Mouse (Mus musculus) c-Kit-positive CD71-positive TER-119-positive erythroid progenitor cells, embryonic 14.5 days (primary cell): Measurements from ENCODE around the gene Sdhc.

Source experiments
- DNase-seq: peaks from one replicate; pipeline ENCODE4 v3.0.0-alpha.2; 2013; ENCODE audit warnings: low spot score

The Sdhc gene

DNA sequence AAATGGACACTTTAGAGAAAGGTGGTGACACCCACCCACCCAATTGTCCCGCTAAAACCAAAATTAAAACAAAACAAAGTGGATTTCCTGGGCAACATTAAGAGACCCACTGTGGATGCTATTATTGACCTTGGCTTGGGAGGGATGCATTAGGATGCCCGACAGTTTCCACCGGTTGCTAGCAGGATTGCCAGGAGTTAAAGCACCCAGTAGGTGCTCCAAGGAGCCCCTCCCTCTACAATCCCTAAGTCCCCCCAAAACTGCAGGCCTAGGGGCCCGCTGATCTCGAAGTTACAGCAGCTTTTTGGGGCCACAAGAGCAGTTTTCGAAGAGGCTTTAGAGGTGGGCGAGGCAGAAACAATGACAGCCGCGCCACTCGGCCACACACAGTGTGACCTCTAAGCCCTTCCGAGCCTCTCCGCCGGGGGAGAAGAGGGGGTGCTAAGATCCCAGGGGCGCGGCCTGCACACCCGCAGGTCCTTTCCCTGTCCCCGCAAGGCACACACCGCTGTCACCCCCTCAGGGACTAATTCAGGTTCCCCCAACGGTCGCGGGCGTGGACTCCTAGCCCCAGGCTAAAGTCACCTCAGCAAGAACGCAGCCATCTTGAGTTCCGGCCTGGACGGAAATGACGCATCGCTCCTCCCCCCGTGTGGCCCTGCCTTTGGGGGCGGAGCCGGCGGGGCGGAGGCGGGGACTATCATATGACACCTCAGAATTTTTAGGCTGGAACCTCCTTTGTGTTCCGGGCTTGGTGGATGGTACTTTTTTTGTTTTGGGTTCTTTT, at the start of gene Sdhc, which contains the start of gene Mpz:
Gene Sdhc (minus strand): TSS at position 630 of the 787 bp plus-strand sequence.
Gene Mpz (plus strand): TSS at position 738 of the 787 bp plus-strand sequence.
- peak; percentile 96 for DNase-seq

DNA sequence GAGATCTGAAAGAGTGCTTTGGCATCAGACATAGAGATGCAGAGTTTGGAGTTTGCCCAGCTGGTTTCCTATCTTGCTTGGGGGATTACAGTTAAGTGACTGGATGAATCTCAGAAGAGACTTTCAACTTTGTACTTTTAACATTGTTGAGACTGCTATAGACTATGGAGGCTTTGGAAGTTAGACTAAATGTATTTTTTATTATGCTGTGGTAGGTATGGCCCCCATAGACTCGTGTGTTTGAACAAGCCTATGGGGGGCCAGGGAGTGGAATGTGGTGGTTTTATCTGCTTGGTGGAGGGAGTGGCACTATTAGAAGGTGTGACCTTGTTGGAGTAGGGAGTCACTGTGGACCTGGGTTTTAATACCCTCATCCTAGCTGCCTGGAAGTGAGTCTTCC, 49.1 kb upstream of the Sdhc start:
- DNase-seq, result no peak

DNA sequence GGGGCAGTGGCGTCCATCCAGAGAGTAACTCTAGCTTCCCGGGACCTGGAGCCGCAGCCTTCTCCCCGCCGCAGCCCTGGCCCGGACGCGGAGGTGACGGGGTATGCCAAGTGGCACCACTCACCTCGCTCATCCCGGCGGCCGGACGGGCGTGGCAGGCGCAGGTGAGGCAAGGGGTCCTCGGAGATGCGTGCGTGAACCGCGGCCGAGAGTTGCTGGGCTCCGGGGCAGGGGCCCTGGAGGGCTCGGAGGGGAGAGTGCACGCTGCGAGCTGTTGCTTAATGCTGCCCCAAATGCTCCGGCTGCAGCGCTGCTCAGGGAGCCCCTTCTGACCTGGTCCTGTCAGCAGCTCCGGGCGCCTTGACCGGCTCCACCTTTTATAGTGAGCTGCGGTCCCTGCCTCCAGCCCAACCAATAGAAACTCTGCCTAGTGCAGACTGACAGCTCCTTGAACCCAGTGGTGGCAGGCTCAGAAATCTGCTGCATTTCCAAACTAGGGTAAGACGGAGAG, 45.5 kb upstream of the Sdhc start, which contains the start of gene Pcp4l1:
Gene Pcp4l1 (minus strand): TSS at position 382 of the 511 bp plus-strand sequence.
- DNase-seq, result no peak

DNA sequence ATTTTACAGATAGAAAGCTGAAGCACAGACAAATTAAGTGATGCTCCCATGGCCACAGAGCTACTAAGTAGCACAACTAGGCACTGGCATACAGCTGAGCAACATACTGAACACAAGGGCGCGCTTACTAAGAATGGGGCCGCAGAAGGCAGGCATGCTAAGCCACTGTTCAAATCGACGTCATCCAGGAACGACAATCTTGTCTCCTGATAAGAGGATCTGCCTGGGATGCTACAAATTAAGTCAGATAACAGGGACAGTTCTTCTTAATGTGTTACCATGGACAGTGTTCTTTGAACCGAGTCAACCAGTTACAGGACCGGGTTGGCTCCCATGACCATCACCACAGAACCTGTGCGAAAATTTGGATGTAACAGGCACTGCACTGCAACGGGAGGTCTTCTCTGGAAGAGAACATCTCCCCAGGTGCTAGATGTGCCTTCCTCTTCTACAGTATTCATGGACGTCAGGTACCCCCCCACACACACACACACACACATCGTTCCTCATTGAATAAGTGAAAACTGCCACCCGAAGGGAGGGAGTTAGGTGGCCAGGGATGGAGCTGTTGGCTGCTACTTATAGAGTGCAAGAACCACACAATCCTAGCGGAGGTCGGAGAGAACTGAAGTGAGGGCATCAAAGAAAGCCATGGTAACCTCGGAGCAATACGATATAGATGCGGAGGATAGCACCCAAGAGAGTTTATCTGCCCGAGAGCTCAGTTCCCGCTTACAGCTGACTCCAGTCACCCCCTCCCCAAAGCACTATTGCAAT, 44.8 kb upstream of the Sdhc start:
- no peak for DNase-seq

DNA sequence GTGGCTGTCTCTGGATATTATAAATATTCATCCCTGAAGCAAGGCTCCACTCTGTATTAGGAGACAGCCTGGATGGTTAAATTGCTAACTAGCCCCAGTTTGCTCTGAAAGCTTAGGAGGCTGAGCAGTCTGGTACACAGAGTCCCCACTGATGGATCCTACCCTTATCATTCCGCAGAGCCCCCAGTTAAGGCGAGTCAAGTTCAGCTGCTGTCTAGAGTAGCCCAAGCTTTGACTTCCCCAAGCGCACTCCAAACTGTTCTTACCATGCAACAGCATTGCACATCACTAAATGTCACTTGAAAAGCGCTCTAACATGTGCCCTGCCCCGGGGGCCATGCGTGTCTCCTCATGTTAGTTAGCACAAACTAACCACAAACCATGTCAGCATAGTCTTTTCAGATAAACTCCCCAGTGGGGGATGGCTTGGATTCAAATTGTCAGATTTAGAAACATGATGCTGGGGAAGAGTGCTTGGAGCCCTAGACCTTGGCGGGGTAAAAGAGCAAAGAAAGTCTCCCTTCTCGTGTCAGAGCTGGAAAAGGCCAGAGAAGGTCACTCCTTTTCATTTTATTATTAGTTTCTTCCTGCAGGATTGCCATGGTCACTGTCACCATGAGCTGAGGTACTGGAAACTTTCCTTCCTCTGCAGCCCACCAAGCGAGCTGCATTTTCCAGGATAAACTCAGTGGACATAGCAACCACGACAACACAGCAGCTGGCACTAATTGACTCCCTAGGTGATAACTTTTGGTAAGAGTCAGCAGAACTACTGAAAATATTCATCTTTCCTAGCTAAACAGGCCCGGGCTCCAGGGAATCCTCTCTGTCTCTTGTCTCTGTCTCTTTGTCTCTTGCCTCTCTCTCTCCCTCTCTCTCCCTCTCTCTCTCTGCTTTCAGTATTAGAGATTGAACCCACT, 43.8 kb upstream of the Sdhc start:
- DNase-seq, result no peak

DNA sequence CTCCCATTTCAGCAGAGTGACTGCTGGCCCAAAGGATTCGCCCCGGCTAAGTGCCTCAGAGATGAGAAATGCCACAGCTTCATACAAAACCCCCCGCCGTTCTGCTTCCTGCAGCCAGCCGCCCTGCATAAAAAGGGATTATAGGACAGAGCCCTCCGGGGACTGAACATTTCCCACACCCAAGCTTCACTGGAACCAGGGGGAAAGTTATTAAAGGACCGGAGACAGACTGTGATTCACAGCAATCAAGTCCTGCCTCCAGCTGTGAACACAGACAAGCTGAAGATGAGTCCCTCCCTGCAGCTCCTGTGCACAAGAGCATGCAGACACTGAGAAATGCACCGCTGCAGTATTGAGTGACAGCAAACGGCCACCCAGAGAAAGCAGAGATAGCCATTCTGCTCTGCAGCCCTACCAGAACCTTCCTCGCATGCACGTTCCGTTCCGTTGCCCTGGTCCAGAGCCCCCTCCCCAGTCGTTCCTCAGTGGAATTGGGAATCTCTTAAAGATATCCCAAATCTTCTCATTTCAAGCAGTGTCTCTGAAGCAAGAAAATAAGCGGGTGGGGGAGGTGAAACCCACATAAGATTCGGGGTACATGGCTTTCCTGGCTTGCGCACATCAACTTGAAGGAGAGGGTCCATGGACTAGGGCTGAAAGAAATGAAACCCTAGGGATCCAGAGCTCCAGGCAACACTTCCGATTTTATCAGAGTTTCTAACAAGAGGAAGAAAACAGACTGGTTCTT, 42.9 kb upstream of the Sdhc start:
- no peak for DNase-seq

DNA sequence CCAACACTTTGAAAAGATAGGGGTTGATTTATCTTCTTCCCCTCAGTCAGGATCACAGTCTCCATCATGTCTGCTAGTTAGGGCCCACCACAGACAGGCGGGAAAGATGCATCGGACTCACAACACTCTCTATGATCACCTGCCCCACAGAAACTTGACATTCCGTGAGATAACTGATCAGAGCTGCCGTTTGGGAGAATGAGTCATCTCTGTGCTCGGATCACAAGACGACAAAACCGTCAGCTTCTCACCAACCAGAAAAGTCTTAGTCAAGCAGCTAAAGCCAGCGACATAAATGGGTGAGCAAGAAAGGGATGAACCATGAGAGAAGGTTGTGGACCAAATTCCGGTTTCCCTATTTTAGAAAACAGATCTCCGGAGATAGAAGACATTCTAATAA, 41.9 kb upstream of the Sdhc start:
- no peak for DNase-seq

DNA sequence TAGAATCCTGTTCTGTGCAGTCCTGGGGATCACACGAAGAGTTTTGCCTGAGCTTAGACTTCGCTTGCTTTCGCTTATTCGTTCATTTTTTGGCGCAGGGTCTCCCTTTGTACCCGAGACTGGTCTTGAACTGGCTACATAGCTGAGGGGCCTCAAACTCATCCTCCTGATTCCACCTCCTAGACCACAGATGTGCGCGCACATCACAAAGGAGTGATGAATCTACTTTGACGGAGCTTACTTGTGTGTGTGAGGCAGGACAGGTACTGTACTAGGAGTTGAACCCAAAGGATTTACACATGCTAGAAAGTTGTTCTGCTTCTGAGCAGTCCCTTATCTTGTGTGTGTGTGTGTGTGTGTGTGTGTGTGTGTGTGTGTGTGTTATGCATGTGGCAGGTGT, 40.4 kb upstream of the Sdhc start:
- no peak for DNase-seq

DNA sequence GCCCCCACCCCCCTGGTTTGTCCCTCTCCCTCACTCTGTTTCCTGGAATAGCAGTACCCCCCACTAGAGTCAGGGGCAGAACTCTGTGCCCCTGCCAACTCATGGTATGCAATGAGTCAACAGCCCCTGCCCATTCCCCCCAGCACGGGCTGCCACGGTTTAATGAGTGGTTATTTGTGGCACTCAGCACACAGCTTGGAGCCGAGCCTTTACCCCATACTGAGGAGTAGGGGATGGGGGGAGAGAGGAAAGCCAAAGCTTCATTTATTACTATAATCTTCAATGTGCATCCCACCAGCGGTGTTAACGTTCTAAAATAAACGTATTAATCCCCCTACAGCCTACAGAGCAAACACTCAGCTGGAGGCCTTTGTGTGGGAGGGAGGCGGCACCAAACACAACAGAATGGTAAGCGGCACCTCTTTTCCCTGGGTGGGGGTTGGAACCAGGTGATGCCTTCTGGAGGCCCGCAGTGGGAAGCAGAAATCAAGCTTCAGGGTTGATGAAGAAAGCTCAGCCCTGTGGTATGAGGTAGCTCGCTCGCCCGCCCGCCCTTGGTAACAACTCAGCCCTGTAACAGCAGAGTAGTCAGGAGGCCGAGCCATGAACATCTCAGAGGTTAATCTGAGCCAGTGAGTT, 39.2 kb upstream of the Sdhc start:
- DNase-seq, result no peak

DNA sequence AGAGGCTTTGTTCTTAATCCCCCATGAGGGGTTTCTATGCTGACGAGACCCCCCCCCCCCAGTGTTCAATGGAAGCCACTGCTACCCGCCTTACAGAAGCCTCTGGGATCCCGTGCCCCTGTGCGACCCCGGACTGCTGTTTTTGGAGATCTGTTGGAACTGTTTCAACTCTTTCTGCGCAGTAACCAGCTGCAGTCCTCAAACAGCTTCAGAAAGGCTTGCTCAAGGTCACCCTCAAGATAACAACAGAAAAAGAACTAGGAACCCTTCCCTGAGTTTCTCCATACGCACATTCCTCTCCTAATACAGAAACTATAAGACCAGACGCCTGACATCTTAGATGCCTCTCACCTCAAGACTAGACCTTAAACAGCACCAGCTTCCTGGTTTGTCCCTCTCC, 38.6 kb upstream of the Sdhc start:
- DNase-seq, result no peak

DNA sequence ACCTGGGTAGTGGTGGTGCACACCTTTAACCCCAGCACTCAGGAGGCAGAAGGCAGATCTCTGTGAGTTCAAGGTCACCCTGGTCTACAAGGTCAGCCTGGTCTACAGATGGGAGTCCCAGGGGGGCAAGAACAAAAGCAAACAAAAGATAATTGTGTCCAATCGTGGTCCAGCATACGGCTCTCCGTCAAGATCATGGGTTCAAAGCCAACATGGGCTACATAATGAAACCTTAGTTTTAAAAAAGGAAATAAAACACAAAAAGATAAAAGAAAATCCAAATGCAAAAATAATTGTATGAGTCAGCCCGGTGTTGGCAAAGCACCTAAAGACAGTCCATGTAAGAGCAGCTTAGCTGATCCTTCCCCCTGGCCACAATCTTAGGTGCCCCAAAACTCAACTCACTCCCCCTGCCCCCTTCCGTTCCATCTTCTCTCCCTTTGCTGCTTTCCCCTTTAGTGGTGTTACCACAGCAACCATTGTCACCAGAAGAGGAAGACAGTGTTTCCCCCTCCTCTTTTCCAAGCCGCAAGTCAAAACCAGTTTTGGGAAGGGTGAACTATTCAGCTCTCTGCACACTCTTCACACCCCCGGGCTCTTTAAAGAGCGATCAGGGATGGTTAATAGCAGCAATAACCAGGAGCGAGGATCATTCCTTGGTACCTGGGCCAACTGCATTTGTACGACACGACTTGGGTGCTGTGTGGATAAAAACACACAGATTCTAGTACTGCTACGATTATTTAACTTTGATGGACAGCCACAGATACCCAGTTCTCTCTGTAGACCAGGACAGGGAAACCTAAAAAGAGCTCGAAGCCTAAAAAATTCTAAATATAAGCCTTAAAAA, 37.7 kb upstream of the Sdhc start:
- no peak for DNase-seq

DNA sequence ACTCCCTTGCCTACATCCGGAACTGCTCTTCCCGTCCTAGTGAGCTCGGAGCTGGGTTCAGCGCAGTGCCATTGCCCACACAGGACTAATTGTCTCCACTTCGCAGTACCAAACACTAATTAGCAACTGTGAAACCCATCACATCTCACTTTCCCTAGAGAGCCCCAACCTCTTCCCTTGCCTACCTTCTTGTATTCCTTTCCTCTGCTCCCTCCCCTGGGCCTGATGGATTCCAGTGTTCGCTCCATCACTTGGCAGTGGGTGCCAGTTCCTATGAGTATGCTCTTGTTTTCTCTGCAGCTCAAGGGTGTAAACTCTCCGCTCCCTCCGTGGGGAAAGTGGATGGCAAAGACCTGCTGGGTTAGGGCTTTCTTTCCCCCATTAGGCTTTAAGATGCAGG, 35.3 kb upstream of the Sdhc start:
- no peak for DNase-seq

DNA sequence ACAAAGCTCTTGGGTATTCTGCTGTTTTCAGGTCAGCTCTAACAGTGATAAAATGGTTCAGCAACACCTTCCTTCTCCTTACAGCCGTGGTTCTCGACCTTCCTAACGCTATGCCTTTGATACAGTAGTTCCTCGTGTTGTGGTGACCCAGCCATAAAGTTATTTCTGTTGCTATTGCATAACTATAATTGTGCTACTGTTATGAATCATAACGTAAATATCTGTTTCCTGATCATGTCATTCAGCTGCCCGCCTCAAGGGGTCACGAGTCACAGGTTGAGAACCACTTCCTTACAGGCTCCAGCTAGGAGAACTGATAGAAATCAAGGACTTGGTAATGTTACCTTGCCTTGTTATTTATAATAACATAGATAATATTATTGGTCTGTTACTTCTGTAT, 33.9 kb upstream of the Sdhc start:
- no peak for DNase-seq

DNA sequence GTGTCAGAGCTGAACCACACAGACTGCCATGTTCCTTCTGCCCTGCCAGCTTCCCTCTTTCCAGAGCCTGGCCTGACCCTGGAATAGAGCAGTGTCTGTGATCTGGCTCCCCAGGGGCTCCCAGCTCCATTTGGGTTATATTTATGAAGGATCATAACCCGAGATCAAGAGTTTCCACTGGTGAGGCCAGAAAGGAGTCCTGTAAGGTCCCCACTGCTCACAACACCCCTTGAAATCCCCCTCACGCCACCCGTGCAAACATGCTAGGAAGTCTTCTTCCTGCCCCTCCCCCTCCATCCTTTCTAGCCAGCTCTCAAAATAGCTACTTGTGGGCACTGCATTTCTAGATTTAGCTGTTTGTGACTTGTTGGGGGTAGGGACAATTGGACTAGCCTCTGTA, 33.2 kb upstream of the Sdhc start:
- no peak for DNase-seq

DNA sequence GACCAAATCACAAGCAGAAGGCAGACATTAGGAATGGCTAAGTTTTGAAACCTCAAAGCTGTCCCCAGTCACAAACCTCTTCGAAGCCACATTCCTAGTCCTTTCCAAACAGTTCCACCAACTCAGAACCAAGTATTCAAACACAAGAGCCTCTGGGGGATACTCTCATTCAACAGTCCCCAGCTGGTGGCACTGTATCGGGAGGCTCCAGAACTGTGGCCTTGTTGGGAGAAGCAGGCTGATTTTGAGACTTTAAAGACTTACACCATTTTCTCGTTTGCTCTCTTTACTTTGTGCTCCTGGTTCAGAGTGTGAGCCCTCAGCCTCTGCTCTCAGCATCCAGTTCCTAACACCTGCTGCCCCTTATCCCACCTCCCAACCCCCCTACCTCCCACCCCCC, 32.6 kb upstream of the Sdhc start:
- DNase-seq, result no peak

DNA sequence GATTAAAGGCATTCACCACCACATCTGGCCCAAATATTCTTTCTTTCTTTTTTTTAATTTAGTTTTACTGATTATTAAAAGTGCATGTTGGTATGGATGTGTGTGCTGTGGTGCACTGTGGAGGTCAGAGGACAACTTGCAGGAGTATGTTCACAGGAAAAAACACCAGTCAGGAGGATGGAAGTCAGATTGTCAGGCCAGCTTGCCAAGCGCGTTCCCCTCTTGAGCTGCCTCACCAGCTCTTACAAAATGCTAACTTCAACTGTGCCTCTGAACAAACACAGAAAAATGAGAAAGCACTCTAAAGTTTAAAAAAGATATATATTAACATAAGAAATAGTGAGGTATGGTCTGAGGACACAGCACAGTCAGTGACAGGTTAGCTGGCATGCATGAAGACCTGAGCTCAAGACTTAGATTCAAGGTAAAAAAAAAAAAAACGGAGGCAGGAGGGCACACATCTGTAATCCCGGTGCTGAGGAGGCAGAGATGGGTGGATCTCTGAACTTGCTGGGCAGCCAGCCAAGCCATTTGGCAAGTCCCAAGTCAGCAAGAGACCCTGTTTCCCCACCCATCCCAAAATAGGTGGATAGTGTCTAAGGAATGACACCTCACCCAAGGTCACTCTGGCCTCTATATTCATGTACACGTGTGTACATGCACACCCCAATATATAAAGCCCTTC, 29.2 kb upstream of the Sdhc start:
- DNase-seq, result no peak

DNA sequence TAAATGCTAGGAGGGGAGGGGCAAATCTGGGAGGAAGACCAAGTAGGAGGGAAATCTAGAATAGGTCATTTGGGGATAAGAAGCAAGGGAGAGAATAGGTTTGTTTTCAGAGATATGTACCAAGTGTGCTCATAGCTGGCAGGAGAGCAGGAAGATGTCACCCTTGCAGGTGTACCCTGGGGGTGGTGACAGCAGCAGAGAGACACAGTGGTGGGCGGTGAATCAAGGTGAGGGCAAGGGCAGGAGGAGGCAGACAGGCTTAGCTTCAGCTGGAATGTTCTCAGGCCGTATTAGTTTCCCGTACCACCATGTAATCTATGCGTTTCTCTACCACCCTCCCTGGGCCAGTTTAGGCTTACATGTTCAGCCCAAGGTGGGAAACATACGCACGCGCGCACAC, 22.4 kb upstream of the Sdhc start:
- DNase-seq, result no peak

DNA sequence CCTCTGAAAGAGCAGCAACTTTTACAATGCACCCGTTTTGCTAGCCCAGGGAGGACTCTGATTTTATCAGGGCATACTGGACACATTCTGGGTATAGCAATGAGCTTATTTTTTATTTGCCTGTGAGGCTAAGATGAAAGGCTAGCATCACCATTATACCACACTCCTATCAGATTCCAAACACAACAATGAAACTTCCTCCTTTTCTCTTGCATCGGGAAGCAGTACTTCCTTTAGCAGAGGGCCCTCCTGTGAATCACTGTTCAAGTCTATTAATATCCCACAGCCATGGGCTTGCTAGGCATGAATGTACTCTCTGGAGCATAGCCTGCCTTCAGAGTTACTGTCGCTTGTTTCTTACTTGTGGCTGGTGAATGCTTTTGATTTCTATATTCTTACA, 20.7 kb upstream of the Sdhc start:
- DNase-seq, result no peak

DNA sequence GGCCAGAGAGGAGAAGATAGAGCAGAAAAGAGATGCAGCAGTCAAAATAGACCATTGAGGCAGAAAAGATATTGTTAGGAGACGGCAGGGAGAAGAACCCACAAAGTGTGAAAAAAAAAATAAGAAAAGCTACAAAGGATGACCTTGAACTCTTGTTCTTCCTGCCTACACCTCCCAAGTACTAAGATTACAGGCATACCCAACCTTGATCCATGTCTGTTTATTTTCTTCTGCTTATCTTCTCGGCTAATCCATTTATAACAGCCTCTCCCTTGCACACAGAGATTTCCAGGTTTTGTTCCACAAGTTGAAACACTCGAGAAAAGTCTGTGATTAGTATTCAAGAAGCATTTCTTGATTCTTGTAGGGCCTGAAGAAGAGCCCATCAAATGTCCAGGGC, 19.5 kb upstream of the Sdhc start:
- DNase-seq, result no peak
